Mouse (Mus musculus) spleen, adult 2 months (tissue): ENCODE measurements around the gene Limch1. TPM values are rescaled to one million over a fixed set of nuclear protein-coding genes. Genes with fewer than 3 reads are reported as not detected.

Experiments
- DNase-seq, 2 experiments: peaks; one replicate each; pipeline versions ENCODE4 v3.0.0 to v3.0.0-alpha.2; 2012 to 2021; ENCODE audit warnings: low spot score in 2 of 2, low read depth in 1 of 2
- H3K27ac ChIP-seq: fragments of 200-500 bp; 2 replicates; pipeline ENCODE4 v1.5.1; 2012; ENCODE audit warnings: low read length, inconsistent platforms; ENCODE audit not compliant: insufficient read depth
- H3K27me3 ChIP-seq: fragments of 200-500 bp; 2 replicates; pipeline ENCODE4 v1.6.1; 2012; ENCODE audit warnings: mild to moderate bottlenecking, moderate library complexity, low read length, inconsistent platforms; ENCODE audit not compliant: control insufficient read depth, insufficient read depth
- H3K36me3 ChIP-seq: fragments of 200-500 bp; 2 replicates; pipeline ENCODE4 v1.6.1; 2012; ENCODE audit warnings: mild to moderate bottlenecking, low read length, inconsistent platforms; ENCODE audit not compliant: control insufficient read depth, insufficient read depth
- H3K4me1 ChIP-seq: fragments of 200-500 bp; 2 replicates; pipeline ENCODE4 v1.6.1; 2011; ENCODE audit warnings: inconsistent platforms; ENCODE audit not compliant: control insufficient read depth, insufficient read depth, insufficient read length
- H3K4me3 ChIP-seq: fragments of 200-500 bp; 2 replicates; pipeline ENCODE4 v1.5.1; 2011; ENCODE audit warnings: mild to moderate bottlenecking, inconsistent platforms; ENCODE audit not compliant: insufficient read depth, insufficient read length; ENCODE audit errors: extremely low read depth
- CTCF ChIP-seq: fragments of 200-500 bp; IDR thresholded peaks from 2 replicates; pipeline ENCODE4 v1.5.1; 2011; ENCODE audit warnings: mild to moderate bottlenecking, inconsistent platforms; ENCODE audit not compliant: insufficient read depth, insufficient read length, insufficient replicate concordance; ENCODE audit errors: extremely low read depth
- POLR2A ChIP-seq: fragments of 200-500 bp; IDR thresholded peaks from 2 replicates; pipeline ENCODE4 v1.6.1; 2011; ENCODE audit warnings: low read depth, low read length, inconsistent platforms
- WGBS: fragments of 180-500 bp; shearing (Covaris S2); methylation state at CpG from one replicate; pipeline ENCODE4 v1.1.7; 2018; 5-methylcytosine and 5-hydroxymethylcytosine counted together
- polyA plus RNA-seq: library from polyadenylated mRNA; depleted of rRNA; stranded (reverse); fragments of >200 nt; gene quantifications from 2 replicates; pipeline ENCODE4 v1.2.3, GENCODE M21; 2012

Gene Limch1
- polyA plus RNA-seq, 1 experiment = 7.1 TPM

- Histone ChIP-seq H3K27ac (no peak overlapping the region), H3K27me3 (no peaks in the 10 kb centered on the region), H3K36me3 (no peaks in the 10 kb centered on the region), H3K4me3 (no peak overlapping the region), H3K4me1 (no peaks in the 10 kb centered on the region)
- no peak for DNase-seq
- 87% methylated on average over 9 of the region's 9 CpGs for WGBS
- TF ChIP-seq POLR2A (no peak), CTCF (no peak)
Observed at GRCm38 (mm10) chr5:66809016-66809570, 63.5 kb downstream of the Limch1 start.

- Histone ChIP-seq H3K27ac (no peak overlapping the region), H3K4me3 (no peak overlapping the region), H3K27me3 (no peaks in the 10 kb centered on the region), H3K4me1 (no peaks in the 10 kb centered on the region), H3K36me3 (no peaks in the 10 kb centered on the region)
- no peak for TF ChIP-seq POLR2A
- TF ChIP-seq CTCF = no peak
- no peak for DNase-seq
- 78% methylated on average over 2 of the region's 2 CpGs for WGBS
Observed at GRCm38 (mm10) chr5:66810396-66810795, 64.8 kb downstream of the Limch1 start.

DNA sequence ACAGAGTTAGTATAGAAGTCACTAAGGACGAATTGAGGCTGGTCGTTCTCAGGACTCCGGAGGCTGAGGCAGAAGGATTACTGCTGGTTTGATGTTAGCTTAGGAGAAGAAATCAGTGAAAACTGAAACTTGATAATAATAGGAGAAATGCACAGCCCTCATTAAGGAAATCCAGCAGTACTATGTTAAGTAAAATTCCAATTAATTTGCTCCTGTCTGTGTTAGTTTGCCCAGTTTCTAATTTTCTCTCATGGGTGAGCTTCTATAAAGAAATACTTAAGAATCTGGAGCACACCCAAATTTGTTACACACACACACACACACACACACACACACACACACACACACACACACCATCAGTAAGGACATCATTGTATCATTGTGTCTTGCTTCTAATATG lies 69.0 kb downstream of the Limch1 start:
- no peaks in the 10 kb centered on the region for H3K36me3 ChIP-seq
- H3K4me3 ChIP-seq = no peak overlapping the region
- no peaks in the 10 kb centered on the region for H3K4me1 ChIP-seq
- no peaks in the 10 kb centered on the region for H3K27me3 ChIP-seq
- 96% methylated on average over 3 of the region's 3 CpGs for WGBS
- TF ChIP-seq CTCF (no peak), POLR2A (no peak)
- no peak for DNase-seq
- H3K27ac ChIP-seq = no peak overlapping the region

DNA sequence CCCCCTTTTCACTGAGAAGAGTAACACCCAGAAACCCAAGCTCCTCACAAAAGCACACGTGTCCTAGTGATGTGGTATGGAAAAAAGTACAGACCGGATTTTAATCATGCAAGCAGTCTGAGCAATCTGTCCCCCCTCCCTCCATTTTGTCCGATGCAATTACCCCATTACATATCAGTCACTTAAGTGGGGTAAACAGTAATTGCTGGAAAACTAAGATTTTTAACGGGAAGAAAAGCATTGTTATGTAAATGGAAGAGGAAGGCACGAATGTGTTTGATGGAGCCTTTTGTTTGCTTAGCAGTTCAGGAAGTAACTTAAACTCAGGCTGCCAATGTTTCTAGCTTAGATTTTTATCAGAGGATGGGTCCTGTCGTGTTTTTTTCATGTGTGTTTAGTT lies 70.2 kb downstream of the Limch1 start:
- WGBS = 26% methylated on average over 6 of the region's 6 CpGs
- no peak for TF ChIP-seq CTCF
- TF ChIP-seq POLR2A = no peak
- Histone ChIP-seq H3K36me3 (no peaks in the 10 kb centered on the region), H3K27ac (no peak overlapping the region), H3K4me3 (no peak overlapping the region), H3K27me3 (no peaks in the 10 kb centered on the region), H3K4me1 (no peaks in the 10 kb centered on the region)
- DNase-seq = no peak

GRCm38 (mm10) chr5:66816751-66817150 lies 71.1 kb downstream of the Limch1 start:
- 53% methylated on average over 18 of the region's 18 CpGs for WGBS
- no peak for TF ChIP-seq POLR2A
- no peak for TF ChIP-seq CTCF
- Histone ChIP-seq H3K4me1 (no peaks in the 10 kb centered on the region), H3K36me3 (no peaks in the 10 kb centered on the region), H3K27me3 (no peaks in the 10 kb centered on the region), H3K4me3 (no peak overlapping the region), H3K27ac (no peak overlapping the region)
- DNase-seq = no peak

- Histone ChIP-seq H3K4me1 (no peaks in the 10 kb centered on the region), H3K27ac (no peak overlapping the region), H3K4me3 (no peak overlapping the region), H3K27me3 (no peaks in the 10 kb centered on the region), H3K36me3 (no peaks in the 10 kb centered on the region)
- DNase-seq = no peak
- 78% methylated on average over 8 of the region's 8 CpGs for WGBS
- TF ChIP-seq POLR2A = no peak
- no peak for TF ChIP-seq CTCF
Observed at GRCm38 (mm10) chr5:66817184-66817956, 71.7 kb downstream of the Limch1 start.

DNA sequence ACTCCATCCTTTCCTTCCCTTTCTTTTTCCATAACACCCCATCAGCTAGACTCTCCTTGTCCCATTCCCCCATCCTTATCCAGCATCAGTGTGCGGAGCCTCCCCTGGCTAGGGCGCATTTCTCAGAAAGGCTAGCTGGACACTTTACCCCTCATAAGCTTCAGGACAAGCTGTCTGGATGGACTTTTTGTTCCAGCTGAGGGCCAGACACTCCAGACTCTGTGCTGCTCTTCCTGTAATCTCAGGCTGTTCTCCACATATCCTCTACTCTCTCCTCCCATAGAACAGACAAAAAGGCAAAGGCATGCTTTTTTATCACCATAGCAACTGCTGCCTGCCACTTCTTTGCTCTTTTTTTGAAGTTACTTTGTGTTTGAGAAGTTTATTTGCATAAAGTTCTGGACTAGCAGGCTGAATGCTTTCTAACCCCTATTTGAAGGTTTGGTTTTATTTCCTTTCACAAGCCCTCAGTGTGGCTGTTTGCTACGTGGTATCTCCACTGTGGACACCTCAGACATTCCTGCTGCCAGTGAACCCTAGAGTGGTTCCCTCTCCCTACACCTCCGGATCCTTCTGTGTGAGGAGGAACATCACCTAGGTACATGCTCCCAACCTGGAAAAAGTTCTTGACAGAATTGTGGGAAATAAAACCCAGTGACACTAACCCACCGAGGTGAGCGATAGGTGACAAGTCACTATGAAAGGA lies 77.0 kb downstream of the Limch1 start:
- no peak for DNase-seq
- TF ChIP-seq POLR2A (no peak), CTCF (no peak)
- no peak overlapping the region for H3K27ac ChIP-seq
- no peaks in the 10 kb centered on the region for H3K27me3 ChIP-seq
- H3K4me3 ChIP-seq = no peak overlapping the region
- H3K4me1 ChIP-seq = no peaks in the 10 kb centered on the region
- 81% methylated on average over 6 of the region's 6 CpGs for WGBS
- H3K36me3 ChIP-seq = no peaks in the 10 kb centered on the region
